Mouse (Mus musculus) ES-E14 (cell line): ENCODE data around the gene Il24. TPM values are rescaled to one million over a fixed set of nuclear protein-coding genes. Genes with fewer than 3 reads are reported as not detected.

Source experiments
- DNase-seq: peaks from one replicate; pipeline ENCODE4 v3.0.0-alpha.2; 2013; ENCODE audit warnings: low read depth, low spot score
- H3K27ac ChIP-seq: 2 replicates; pipeline ENCODE4 v1.5.1; 2012; ENCODE audit warnings: low read depth, mild to moderate bottlenecking, low read length, moderate library complexity, mixed read lengths; ENCODE audit not compliant: poor library complexity, insufficient read depth, severe bottlenecking
- H3K36me3 ChIP-seq: 2 replicates; pipeline ENCODE4 v1.6.1; 2012; ENCODE audit warnings: mild to moderate bottlenecking, low read length, moderate library complexity, mixed read lengths; ENCODE audit not compliant: control insufficient read depth, poor library complexity, insufficient read depth, severe bottlenecking
- H3K4me1 ChIP-seq, 2 experiments: fragments of 150-350 bp in 1 of 2; sonication (generic) in 1 of 2; 2 replicates each; pipeline ENCODE4 v1.6.1; 2012; ENCODE audit warnings: low read length in 2 of 2, mild to moderate bottlenecking in 1 of 2, mixed read lengths in 1 of 2; ENCODE audit not compliant: control insufficient read depth in 2 of 2, insufficient read depth in 2 of 2, poor library complexity in 1 of 2
- H3K4me3 ChIP-seq, 2 experiments: fragments of 150-350 bp in 1 of 2; sonication (generic) in 1 of 2; 2 replicates each; pipeline ENCODE4 v1.5.1; 2012; ENCODE audit warnings: low read length in 2 of 2, low read depth in 1 of 2, mild to moderate bottlenecking in 1 of 2, mixed read lengths in 1 of 2; ENCODE audit not compliant: insufficient read depth in 1 of 2, poor library complexity in 1 of 2, severe bottlenecking in 1 of 2
- H3K9ac ChIP-seq: 2 replicates; pipeline ENCODE4 v1.6.1; 2012; ENCODE audit warnings: low read depth, mild to moderate bottlenecking, low read length, mixed read lengths; ENCODE audit not compliant: poor library complexity, insufficient read depth, severe bottlenecking
- H3K9me3 ChIP-seq: fragments of 150-350 bp; sonication (generic); 2 replicates; pipeline ENCODE4 v1.6.1; 2012; ENCODE audit warnings: low read depth, mild to moderate bottlenecking, low read length; ENCODE audit not compliant: control insufficient read depth, insufficient read depth
- CHD2 ChIP-seq: IDR thresholded peaks from 2 replicates; pipeline ENCODE4 v1.6.1; 2014; ENCODE audit warnings: mild to moderate bottlenecking, low read depth, low read length, inconsistent platforms
- HCFC1 ChIP-seq: IDR thresholded peaks from 2 replicates; pipeline ENCODE4 v1.6.1; 2012; ENCODE audit warnings: low read length, inconsistent platforms, borderline replicate concordance; ENCODE audit not compliant: insufficient read depth
- MAFK ChIP-seq: IDR thresholded peaks from 2 replicates; pipeline ENCODE4 v1.6.1; 2014; ENCODE audit warnings: mild to moderate bottlenecking, low read depth, low read length, inconsistent platforms; ENCODE audit not compliant: insufficient read depth
- ZC3H11A ChIP-seq: IDR thresholded peaks from 2 replicates; pipeline ENCODE4 v1.6.1; 2012; ENCODE audit warnings: low read depth, mild to moderate bottlenecking, inconsistent platforms, low read length, borderline replicate concordance
- ZNF384 ChIP-seq: IDR thresholded peaks from 2 replicates; pipeline ENCODE4 v1.6.1; 2012; ENCODE audit warnings: low read depth, low read length, inconsistent platforms
- in situ Hi-C, 2 experiments: fragments of 600-800 bp; cut with MboI; formaldehyde crosslinking; loops; one replicate each; pipeline ENCODE4 v1.15.1; 2025; ENCODE audit warnings: low sequenced_read_pairs in 2 of 2, inconsistent platforms in 1 of 2; ENCODE audit not compliant: unreplicated experiment in 2 of 2
- total RNA-seq: library from RNA; depleted of rRNA; stranded (reverse); fragments of 300-350 nt; gene quantifications from 2 replicates; pipeline ENCODE4 v1.2.3, GENCODE M21; 2012

Gene Il24
- total RNA-seq, 1 experiment: 1.9 TPM

- Histone ChIP-seq H3K27ac (no peak overlapping the region), H3K36me3 (no peaks in the 10 kb centered on the region), H3K9ac (no peak overlapping the region), H3K4me3 (no peak overlapping the region), H3K9me3 (no peaks in the 10 kb centered on the region), H3K4me1 (no peaks in the 10 kb centered on the region)
- DNase-seq: peak; percentile 54
- in situ Hi-C loops: loop anchor here (10.0 to 25.0 kb wide), 3 partner anchors 178 to 385 kb away; no protein-coding TSS in a partner anchor
- TF ChIP-seq ZC3H11A (no peak; the same call in 1 of the 2 replicates), MAFK (no peak), ZNF384 (no peak), CHD2 (no peak), HCFC1 (no peak)
Observed at GRCm38 (mm10) chr1:130876931-130877509, 10.2 kb downstream of the Il24 start.

GRCm38 (mm10) chr1:130875910-130876309, 11.3 kb downstream of the Il24 start:
- Histone ChIP-seq H3K27ac (no peak overlapping the region), H3K4me3 (no peak overlapping the region), H3K9me3 (no peaks in the 10 kb centered on the region), H3K36me3 (no peaks in the 10 kb centered on the region), H3K4me1 (no peaks in the 10 kb centered on the region), H3K9ac (no peak overlapping the region)
- no peak for DNase-seq
- TF ChIP-seq MAFK (no peak), HCFC1 (no peak)
- in situ Hi-C loops: loop anchor here (10.0 to 25.0 kb wide), 3 partner anchors 179 to 386 kb away; no protein-coding TSS in a partner anchor

- H3K9me3 ChIP-seq: no peaks in the 10 kb centered on the region
- no peak overlapping the region for H3K27ac ChIP-seq
- TF ChIP-seq ZNF384 (no peak), ZC3H11A (no peak), MAFK (no peak), HCFC1 (no peak), CHD2 (no peak)
- no peak overlapping the region for H3K9ac ChIP-seq
- no peak overlapping the region for H3K4me3 ChIP-seq
- peak; percentile 33 for DNase-seq
- no peaks in the 10 kb centered on the region for H3K4me1 ChIP-seq
- no peaks in the 10 kb centered on the region for H3K36me3 ChIP-seq
- in situ Hi-C loops: loop anchor here (10.0 to 25.0 kb wide), 3 partner anchors 180 to 387 kb away; no protein-coding TSS in a partner anchor
Observed at GRCm38 (mm10) chr1:130875139-130875538, 12.1 kb downstream of the Il24 start.

- H3K36me3 ChIP-seq: no peaks in the 10 kb centered on the region
- no peaks in the 10 kb centered on the region for H3K4me1 ChIP-seq
- TF ChIP-seq ZNF384: no peak
- TF ChIP-seq CHD2: no peak
- TF ChIP-seq MAFK: no peak
- TF ChIP-seq HCFC1: no peak
- H3K4me3 ChIP-seq: no peak overlapping the region
- no peak for DNase-seq
- H3K27ac ChIP-seq: no peak overlapping the region
- H3K9me3 ChIP-seq: no peaks in the 10 kb centered on the region
- H3K9ac ChIP-seq: no peak overlapping the region
- in situ Hi-C loops: loop anchor here in 1 of 2 experiments (10.0 kb wide), 1 partner anchor 182 kb away; no protein-coding TSS in a partner anchor
Observed at GRCm38 (mm10) chr1:130872912-130873311, 14.3 kb downstream of the Il24 start.
